Comparison of ENCODE assay signal across 8 mouse cellular contexts in the genomic region with DNA sequence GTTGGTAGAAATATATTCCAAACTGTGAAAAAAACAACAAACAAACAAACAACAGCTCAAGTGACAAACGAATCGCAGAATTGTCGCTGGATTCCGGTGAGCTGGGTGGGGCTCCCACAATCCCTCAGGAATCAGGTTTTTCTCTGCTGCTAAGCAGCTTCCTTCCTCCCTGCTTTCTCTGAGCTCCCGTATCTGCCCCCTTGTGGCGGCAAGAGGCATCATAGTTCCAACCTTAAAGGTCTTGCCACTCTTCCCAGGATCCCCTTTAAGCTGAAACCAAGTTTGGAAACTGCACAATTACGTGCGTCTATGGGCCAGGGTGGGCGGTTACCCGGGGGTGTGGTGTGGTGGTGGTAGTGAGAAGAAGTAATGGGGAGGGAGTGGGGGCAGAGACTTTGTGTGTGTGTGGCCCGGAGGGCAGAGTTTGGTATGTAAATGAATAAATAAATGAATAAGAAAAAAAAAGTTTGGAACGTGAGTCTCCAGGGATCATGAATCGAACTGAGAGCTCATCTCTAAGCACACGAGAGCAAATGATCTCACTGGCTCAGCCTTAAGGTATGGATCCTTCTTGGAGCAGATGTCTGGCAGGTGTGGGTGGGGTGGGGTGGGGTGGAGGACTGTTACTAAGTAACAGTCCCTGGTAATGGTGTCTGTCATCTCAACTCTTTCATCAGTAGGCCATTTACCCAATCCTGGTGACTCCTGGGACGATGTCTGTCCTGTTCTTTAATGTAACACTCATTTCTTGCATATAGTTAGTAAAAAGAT. TPM values are rescaled to one million over a fixed set of nuclear protein-coding genes. Genes with fewer than 3 reads are reported as not detected.
DNase-seq lines count a peak whose midpoint lies in the region; ATAC-seq lines count a peak whose summit lies in the region.

No protein-coding gene starts in this region.

- peak; percentile 23 for DNase-seq in adipocyte (ENCODE audit: low spot score)
- peak; percentile 81 to 84 for DNase-seq in cerebellum, postnatal 36 days
- DNase-seq in gastrocnemius, postnatal 10 days: peak; percentile 62
- peak; percentile 73 for DNase-seq in hindlimb bud, embryonic 11.5 days (ENCODE audit: extremely low spot score, low read depth, low spot score)
- DNase-seq in left cerebral cortex, adult 9 months (ENCODE audit: low spot score in 2 of 2): peak; percentile 55 to 73
- peak; percentile 73 for DNase-seq in right cerebral cortex, postnatal 14 days

- ATAC-seq in megakaryocyte, adult 5-6 weeks (ENCODE audit: poor library complexity, severe bottlenecking): peak; percentile 62
- no peak for ATAC-seq in monocyte, adult 5-6 weeks (replicated peaks; ENCODE audit: insufficient number of reproducible peaks, low FRiP score, low TSS enrichment, poor library complexity, severe bottlenecking)

RNA-seq across cellular contexts. Expression of gene Gm11042, which starts 1.0 kb away (rescaled TPM):
- not detected for total RNA-seq in gastrocnemius, postnatal 10 days (2021)
- not detected in 2 replicates for total RNA-seq in megakaryocyte, adult 5-6 weeks (2015)
- not detected in 2 replicates for total RNA-seq in megakaryocyte, adult 5-6 weeks (2017)
- total RNA-seq in monocyte, adult 5-6 weeks (2017): not detected in 3 replicates

Comparison
In these comparisons a context has a peak if more than half of its experiments do, and no peak if none do; other contexts are left out.
1. DNase-seq: peak in every context shown above with its lines; median percentile 82 in cerebellum, postnatal 36 days; 73 in hindlimb bud, embryonic 11.5 days; 73 in right cerebral cortex, postnatal 14 days; 64 in left cerebral cortex, adult 9 months; 62 in gastrocnemius, postnatal 10 days; 23 in adipocyte.